Mouse (Mus musculus): ENCODE data around the gene Tbx3.

DNA sequence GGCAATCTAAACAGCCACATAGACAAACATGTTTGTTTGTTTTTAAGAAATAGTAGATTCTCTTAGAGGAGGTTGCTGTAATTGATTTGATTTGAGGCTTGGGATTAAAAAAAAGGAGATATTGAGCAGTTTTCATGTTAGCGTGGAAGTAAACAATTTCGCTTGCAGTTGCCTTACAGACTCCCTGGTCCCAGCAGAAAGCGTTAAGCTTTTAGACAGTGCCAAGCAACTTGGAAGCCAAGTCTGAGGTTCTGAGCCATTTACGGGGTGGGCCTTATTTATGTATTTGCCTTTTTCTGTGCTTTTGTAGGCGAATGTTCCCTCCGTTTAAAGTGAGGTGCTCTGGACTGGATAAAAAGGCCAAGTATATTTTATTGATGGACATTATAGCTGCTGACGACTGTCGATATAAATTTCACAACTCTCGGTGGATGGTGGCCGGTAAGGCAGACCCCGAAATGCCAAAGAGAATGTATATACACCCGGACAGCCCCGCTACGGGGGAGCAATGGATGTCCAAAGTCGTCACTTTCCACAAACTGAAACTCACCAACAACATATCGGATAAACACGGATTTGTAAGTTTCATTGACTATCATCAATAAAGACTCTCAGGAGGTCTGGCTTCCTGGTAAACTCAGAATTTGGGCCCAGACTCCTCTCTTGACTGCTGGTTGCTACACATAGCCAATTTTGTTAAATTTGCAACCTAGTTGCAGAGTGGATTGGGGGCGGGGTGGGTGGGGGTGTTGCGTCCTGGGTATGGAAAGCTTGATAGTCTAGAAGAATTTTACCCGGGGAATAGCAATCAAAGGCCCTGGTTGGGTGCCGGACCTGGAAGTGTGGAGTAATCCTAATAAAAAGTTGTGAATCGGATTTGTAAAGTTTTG lies 3.5 kb downstream of the Tbx3 start:
- no peak for TF ChIP-seq ZC3H11A (IDR thresholded peaks at IDR 0.05; ENCODE audit: borderline replicate concordance, low read depth, low read length)
- TF ChIP-seq MAFK (IDR thresholded peaks at IDR 0.05; ENCODE audit: insufficient read depth, low read depth, low read length), result no peak
- no peak for TF ChIP-seq ZNF384 (IDR thresholded peaks at IDR 0.05; ENCODE audit: low read depth, low read length)
- TF ChIP-seq HCFC1 (IDR thresholded peaks at IDR 0.05; ENCODE audit: borderline replicate concordance, insufficient read depth, low read length), result no peak
